Mouse (Mus musculus): ENCODE results near the gene Fxr2. TPM values are rescaled to one million over a fixed set of nuclear protein-coding genes. Genes with fewer than 3 reads are reported as not detected.
A peak's percentile ranks its signal among the peaks of the same experiment; 100 is the strongest.
"Not testable (repeated sequence)": the region's sequence is repeated elsewhere in the genome, so short reads cannot be mapped to it uniquely, and the experiment has no call there.

The Fxr2 gene
- total RNA-seq, 2 experiments from 2014 or later, result 90.6 to 104 TPM

- TF ChIP-seq CTCF (IDR thresholded peaks at IDR 0.05), result no peak
- intact Hi-C loops (cut with DNase I), result no loop called here
- H3K27ac ChIP-seq, result peak overlapping the region; percentile 93
- peak overlapping the region; percentile 87 for H3K4me3 ChIP-seq
- DNase-seq, result no peak
Measured at GRCm38 (mm10) chr11:69601768-69602167, 31.0 kb upstream of the Fxr2 start.

- H3K27ac ChIP-seq, result peak overlapping the region; percentile 93
- intact Hi-C loops (cut with DNase I), result no loop called here
- TF ChIP-seq CTCF (IDR thresholded peaks at IDR 0.05), result no peak
- DNase-seq, result peak; percentile 43
- H3K4me3 ChIP-seq, result peak overlapping the region; percentile 87
Measured at GRCm38 (mm10) chr11:69603516-69603915, 29.3 kb upstream of the Fxr2 start.

- no peak for DNase-seq
- Histone ChIP-seq H3K4me3 (peak overlapping the region; percentile 87), H3K27ac (peak overlapping the region; percentile 93)
- intact Hi-C loops (cut with DNase I), result no loop called here
- no peak for TF ChIP-seq CTCF (IDR thresholded peaks at IDR 0.05)
Measured at GRCm38 (mm10) chr11:69604347-69604746, 28.4 kb upstream of the Fxr2 start.

- H3K4me3 ChIP-seq, result peak overlapping the region; percentile 87
Measured at GRCm38 (mm10) chr11:69604795-69605664, 27.8 kb upstream of the Fxr2 start.

GRCm38 (mm10) chr11:69605726-69606490 is 26.9 kb upstream of the Fxr2 start, which contains the start of gene Atp1b2:
Atp1b2 (minus strand) TSS chr11:69605942.
- Histone ChIP-seq H3K27ac (peak within 1 kb of the TSS; percentile 93), H3K4me3 (peak within 1 kb of the TSS; percentile 87)
- no peak for TF ChIP-seq CTCF (IDR thresholded peaks at IDR 0.05)
- DNase-seq, result peak; percentile 89
- intact Hi-C loops (cut with DNase I), result no loop called here

More at GRCm38 (mm10) chr11:69604795-69605664, 27.8 kb upstream of the Fxr2 start:
- intact Hi-C loops (cut with DNase I), result no loop called here
- peak overlapping the region; percentile 93 for H3K27ac ChIP-seq
- no peak for TF ChIP-seq CTCF (IDR thresholded peaks at IDR 0.05)
- peak; percentile 61 for DNase-seq

- Histone ChIP-seq H3K27ac (peak overlapping the region; percentile 93), H3K4me3 (peak overlapping the region; percentile 87)
- intact Hi-C loops (cut with DNase I), result no loop called here
- no peak for DNase-seq
- no peak for TF ChIP-seq CTCF (IDR thresholded peaks at IDR 0.05)
Measured at GRCm38 (mm10) chr11:69606491-69606795, 26.3 kb upstream of the Fxr2 start.

GRCm38 (mm10) chr11:69606832-69607231 is 26.0 kb upstream of the Fxr2 start:
- no peak overlapping the region for H3K4me3 ChIP-seq
- no peak for TF ChIP-seq CTCF (IDR thresholded peaks at IDR 0.05)
- intact Hi-C loops (cut with DNase I), result no loop called here
- H3K27ac ChIP-seq, result no peak overlapping the region
- DNase-seq, result no peak

GRCm38 (mm10) chr11:69608525-69608924 is 24.3 kb upstream of the Fxr2 start:
- intact Hi-C loops (cut with DNase I), result no loop called here

GRCm38 (mm10) chr11:69609416-69609815 is 23.4 kb upstream of the Fxr2 start:
- DNase-seq, result no peak
- intact Hi-C loops (cut with DNase I), result no loop called here
- H3K27ac ChIP-seq, result no peak overlapping the region
- TF ChIP-seq CTCF (IDR thresholded peaks at IDR 0.05), result no peak
- H3K4me3 ChIP-seq, result no peak overlapping the region

More at GRCm38 (mm10) chr11:69608525-69608924, 24.3 kb upstream of the Fxr2 start:
- DNase-seq, result no peak
- H3K27ac ChIP-seq, result no peak overlapping the region
- H3K4me3 ChIP-seq, result no peak overlapping the region
- no peak for TF ChIP-seq CTCF (IDR thresholded peaks at IDR 0.05)

GRCm38 (mm10) chr11:69610899-69611298 is 21.9 kb upstream of the Fxr2 start:
- intact Hi-C loops (cut with DNase I), result no loop called here
- no peak for DNase-seq
- no peak overlapping the region for H3K4me3 ChIP-seq
- no peak for TF ChIP-seq CTCF (IDR thresholded peaks at IDR 0.05)
- no peak overlapping the region for H3K27ac ChIP-seq

GRCm38 (mm10) chr11:69613553-69614256 is 19.1 kb upstream of the Fxr2 start:
- DNase-seq, result peak; percentile 90
- Histone ChIP-seq H3K4me3 (peak overlapping the region; percentile 63), H3K27ac (peak overlapping the region; percentile 80)
- intact Hi-C loops (cut with DNase I), result loop anchor here (1.0 kb wide), 2 partner anchors 34 to 67 kb away; no protein-coding TSS in a partner anchor
- TF ChIP-seq CTCF (IDR thresholded peaks at IDR 0.05), result peak; percentile 86

- DNase-seq, H3K27ac ChIP-seq: not testable (repeated sequence)
- peak overlapping the region; percentile 63 for H3K4me3 ChIP-seq
- intact Hi-C loops (cut with DNase I), result loop anchor here (1.0 kb wide), 1 partner anchor 68 kb away; no protein-coding TSS in a partner anchor
Measured at GRCm38 (mm10) chr11:69614257-69614588, 18.6 kb upstream of the Fxr2 start.
